Mouse (Mus musculus) forelimb bud, embryonic 11.5 days (tissue): ENCODE results near the gene Dut.

ENCODE experiments used
- DNase-seq: peaks from one replicate; pipeline ENCODE4 v3.0.0-alpha.2; 2012; ENCODE audit warnings: low read depth, low spot score

Gene Dut

GRCm38 (mm10) chr2:125247108-125247961, at the start of gene Dut:
Gene Dut, plus strand, starts transcription at chr2:125247190.
- DNase-seq: peak; percentile 98

- DNase-seq: peak; percentile 3
These were observed 37.9 kb upstream of the Dut start for GRCm38 (mm10) chr2:125208894-125209596.

GRCm38 (mm10) chr2:125211831-125212510, 35.0 kb upstream of the Dut start:
- DNase-seq: no peak

GRCm38 (mm10) chr2:125214592-125214991, 32.4 kb upstream of the Dut start:
- DNase-seq: peak; percentile 84

GRCm38 (mm10) chr2:125217286-125217685, 29.7 kb upstream of the Dut start:
- DNase-seq: no peak

GRCm38 (mm10) chr2:125218566-125218965, 28.4 kb upstream of the Dut start:
- DNase-seq: no peak

GRCm38 (mm10) chr2:125219268-125219667, 27.7 kb upstream of the Dut start:
- DNase-seq: no peak

- DNase-seq: no peak
These were observed 25.3 kb upstream of the Dut start for GRCm38 (mm10) chr2:125221673-125222072.

- no peak for DNase-seq
These were observed 18.2 kb upstream of the Dut start for GRCm38 (mm10) chr2:125228472-125229409.

GRCm38 (mm10) chr2:125232183-125232582, 14.8 kb upstream of the Dut start:
- DNase-seq: no peak

- no peak for DNase-seq
These were observed 13.5 kb upstream of the Dut start for GRCm38 (mm10) chr2:125233537-125233936.

GRCm38 (mm10) chr2:125234049-125234448, 12.9 kb upstream of the Dut start:
- no peak for DNase-seq

- DNase-seq: no peak
These were observed 1.3 kb upstream of the Dut start for GRCm38 (mm10) chr2:125245545-125246285.

- DNase-seq: peak; percentile 11
These were observed 321 bp upstream of the Dut start for GRCm38 (mm10) chr2:125246669-125247068.

GRCm38 (mm10) chr2:125247962-125248235, 909 bp downstream of the Dut start:
- DNase-seq: no peak

- peak; percentile 21 for DNase-seq
These were observed 1.3 kb downstream of the Dut start for GRCm38 (mm10) chr2:125248256-125248655.

GRCm38 (mm10) chr2:125249339-125249738, 2.3 kb downstream of the Dut start:
- no peak for DNase-seq

- no peak for DNase-seq
These were observed 2.9 kb downstream of the Dut start for GRCm38 (mm10) chr2:125249874-125250273.

GRCm38 (mm10) chr2:125251781-125252180, 4.8 kb downstream of the Dut start:
- no peak for DNase-seq

GRCm38 (mm10) chr2:125252275-125252674, 5.3 kb downstream of the Dut start:
- peak; percentile 31 for DNase-seq

GRCm38 (mm10) chr2:125253699-125254098, 6.7 kb downstream of the Dut start:
- DNase-seq: no peak
